Mouse (Mus musculus): ENCODE data around the gene Optc. TPM values are rescaled to one million over a fixed set of nuclear protein-coding genes. Genes with fewer than 3 reads are reported as not detected.

Gene Optc
- total RNA-seq, 2 experiments from 2014 or later, result 0.17 to 0.55 TPM

GRCm38 (mm10) chr1:133854421-133855273, 53.2 kb downstream of the Optc start:
- intact Hi-C loops (cut with DNase I), result no loop called here
- peak; percentile 46 to 47 for DNase-seq

Other genes with a start within 250 kb of the Optc start
- gene Zbed6, start 247.1 kb downstream of the Optc start, total RNA-seq (2021), result 1 to 10 TPM; 3.4 to 5.8 TPM
- 10 to 100 TPM; 28.3 to 29.5 TPM for gene Gm38394, start 246.7 kb downstream of the Optc start, total RNA-seq (2021)
- gene Lax1, start 217.9 kb downstream of the Optc start, total RNA-seq (2021), result under 1 TPM; 0.19 to 0.51 TPM
- gene Atp2b4, start 107.0 kb downstream of the Optc start, total RNA-seq (2021), result 10 to 100 TPM; 29.9 to 32.2 TPM
- 10 to 100 TPM; 25.0 to 29.5 TPM for gene Prelp, start 13.4 kb upstream of the Optc start, total RNA-seq (2021)
- gene Fmod, start 129.3 kb upstream of the Optc start, total RNA-seq (2021), result 10 to 100 TPM; 13.5 to 17.4 TPM
- 10 to 100 TPM; 37.3 to 47.7 TPM for gene Btg2, start 171.1 kb upstream of the Optc start, total RNA-seq (2021)
- gene Chit1, start 203.2 kb upstream of the Optc start, total RNA-seq (2021), result not detected

Measured in heart, postnatal 14 days (tissue).